8 mouse cellular contexts compared by ENCODE assay signal in the genomic region with DNA sequence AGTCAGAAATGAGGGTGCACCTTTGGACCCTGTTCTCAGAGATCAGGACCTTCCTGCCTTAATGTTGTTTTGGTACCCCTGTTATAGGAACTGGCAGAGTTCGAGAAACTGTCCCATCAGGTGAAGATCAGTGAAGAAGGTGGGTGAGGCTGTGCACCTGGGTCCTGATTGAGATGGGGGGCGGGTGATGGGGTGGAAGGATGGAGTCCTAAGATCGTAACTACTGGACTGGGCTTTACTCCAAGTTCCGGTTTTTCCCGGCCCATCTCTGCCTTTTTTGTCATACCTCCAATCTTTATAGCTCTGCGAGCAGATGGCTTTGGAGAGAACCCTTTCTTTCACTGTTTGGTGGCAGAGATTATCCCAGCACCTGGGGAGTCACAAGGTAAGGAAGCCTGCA. TPM values are rescaled to one million over a fixed set of nuclear protein-coding genes. Genes with fewer than 3 reads are reported as not detected.
DNase-seq lines count a peak whose midpoint lies in the region; ATAC-seq and TF ChIP-seq lines count a peak whose summit lies in the region.

No protein-coding gene starts in this region.

- peak overlapping the region; percentile 88 for H3K4me2 ChIP-seq in intestine, embryonic 16.5 days (ENCODE audit: low read depth, low read length)
- peak overlapping the region; percentile 76 for H3K4me2 ChIP-seq in midbrain, postnatal 0 days (ENCODE audit: low read depth, low read length, poor library complexity, severe bottlenecking)

- peak overlapping the region; percentile 85 for H3K27ac ChIP-seq in left cerebral cortex, adult 2 months
- peak overlapping the region; percentile 91 for H3K27ac ChIP-seq in embryonic facial prominence, embryonic 10.5 days (replicated peaks)
- H3K27ac ChIP-seq in intestine, embryonic 16.5 days (ENCODE audit: low read length) = no peak overlapping the region
- H3K27ac ChIP-seq in midbrain, postnatal 0 days (ENCODE audit: low read depth, low read length) = peak overlapping the region; percentile 85

- no peaks in the 10 kb centered on the region for H3K9me3 ChIP-seq in embryonic facial prominence, embryonic 10.5 days
- H3K9me3 ChIP-seq in intestine, embryonic 16.5 days (ENCODE audit: control insufficient read depth, low read length) = no peaks in the 10 kb centered on the region
- no peaks in the 10 kb centered on the region for H3K9me3 ChIP-seq in midbrain, postnatal 0 days (ENCODE audit: low read length)

- TF ChIP-seq CTCF in left cerebral cortex, adult 2 months (IDR thresholded peaks at IDR 0.05) = no peak
- TF ChIP-seq CTCF in midbrain, postnatal 0 days (IDR thresholded peaks at IDR 0.05) = no peak

- no peaks in the 10 kb centered on the region for H3K36me3 ChIP-seq in embryonic facial prominence, embryonic 10.5 days (replicated peaks)
- no peaks in the 10 kb centered on the region for H3K36me3 ChIP-seq in intestine, embryonic 16.5 days (ENCODE audit: control insufficient read depth, insufficient read depth, low read length)
- H3K36me3 ChIP-seq in midbrain, postnatal 0 days (ENCODE audit: insufficient read depth, low read length) = no peaks in the 10 kb centered on the region

- H3K4me1 ChIP-seq in embryonic facial prominence, embryonic 10.5 days = peaks cover 18% of the 10 kb centered on the region
- H3K4me1 ChIP-seq in intestine, embryonic 16.5 days (ENCODE audit: control insufficient read depth, insufficient read depth, low read length) = peaks cover 9% of the 10 kb centered on the region
- H3K4me1 ChIP-seq in midbrain, postnatal 0 days (ENCODE audit: insufficient read depth, low read length) = 0 out of 2 replicates have a peak, but pooled peaks cover 4% of the 10 kb centered on the region

- H3K4me3 ChIP-seq in left cerebral cortex, adult 2 months = peak overlapping the region; percentile 52
- H3K4me3 ChIP-seq in embryonic facial prominence, embryonic 10.5 days = peak overlapping the region; percentile 67
- H3K4me3 ChIP-seq in intestine, embryonic 16.5 days (ENCODE audit: low read length) = peak overlapping the region; percentile 69
- H3K4me3 ChIP-seq in midbrain, postnatal 0 days (ENCODE audit: low read depth, low read length) = peak overlapping the region; percentile 51

- peaks cover 5% of the 10 kb centered on the region; the same call in 1 of the 2 replicates for H3K27me3 ChIP-seq in embryonic facial prominence, embryonic 10.5 days (replicated peaks; ENCODE audit: low read depth, poor library complexity, severe bottlenecking)
- no peaks in the 10 kb centered on the region for H3K27me3 ChIP-seq in intestine, embryonic 16.5 days (replicated peaks; ENCODE audit: control insufficient read depth, insufficient read depth, low read length)
- no peaks in the 10 kb centered on the region for H3K27me3 ChIP-seq in midbrain, postnatal 0 days (ENCODE audit: insufficient read depth, low read length)

- WGBS in embryonic facial prominence, embryonic 10.5 days = 51% methylated on average over 6 of the region's 6 CpGs
- 22% methylated on average over 6 of the region's 6 CpGs for WGBS in intestine, embryonic 16.5 days
- WGBS in midbrain, postnatal 0 days = 34% methylated on average over 6 of the region's 6 CpGs

- peak overlapping the region; percentile 81 for H3K9ac ChIP-seq in intestine, embryonic 16.5 days (ENCODE audit: low read depth, low read length)
- peak overlapping the region; percentile 89 for H3K9ac ChIP-seq in midbrain, postnatal 0 days (replicated peaks; ENCODE audit: low read length, poor library complexity, severe bottlenecking)

- ATAC-seq in intestine, embryonic 16.5 days = peak; percentile 21; the same call in 1 of the 2 replicates
- ATAC-seq in midbrain, postnatal 0 days (ENCODE audit: low FRiP score) = no peak

- no peak for DNase-seq in left cerebral cortex, adult 2 months (ENCODE audit: extremely low spot score in 1 of 2, low spot score in 2 of 2)
- DNase-seq in left cerebral cortex, adult 11 months (ENCODE audit: low spot score) = no peak
- DNase-seq in embryonic facial prominence, embryonic 10.5 days (ENCODE audit: low spot score) = no peak
- DNase-seq in midbrain, postnatal 0 days (ENCODE audit: low spot score) = peak; percentile 18
- no peak for DNase-seq in thymus, postnatal 4 days
- no peak for DNase-seq in urinary bladder, postnatal 25 days (ENCODE audit: low spot score)
- no peak for DNase-seq in layer of hippocampus, adult 11-12 months (ENCODE audit: low spot score)

- intact Hi-C loops in left cerebral cortex, adult 2 months (cut with DNase I) = no loop called here

RNA-seq across cellular contexts. Expression of gene Sat2, which starts 0.6 kb away (rescaled TPM):
- total RNA-seq in left cerebral cortex, adult 2 months (2021) = 10 to 100 TPM in 1 of 2 experiments, 1 to 10 TPM in 1; 9.9 to 13.7 TPM
- polyA plus RNA-seq in embryonic facial prominence, embryonic 10.5 days (2016; fragmentation: Nextera tagmentation; extraction: Ambion mirVana) = 16.0 TPM in 2 replicates
- polyA plus RNA-seq in intestine, embryonic 16.5 days (2015; fragmentation: Nextera tagmentation; extraction: Ambion mirVana) = 15.4 and 18.1 TPM in 2 replicates
- 10.5 and 13.3 TPM in 2 replicates for total RNA-seq in midbrain, postnatal 0 days (2014; rRNA removed)
- polyA plus RNA-seq in midbrain, postnatal 0 days (2015; fragmentation: Nextera tagmentation; extraction: Ambion mirVana) = 29.6 and 29.9 TPM in 2 replicates

RNA-seq across cellular contexts. Expression of gene Shbg, which starts 4.7 kb away (rescaled TPM):
- total RNA-seq in left cerebral cortex, adult 2 months (2021) = not detected
- polyA plus RNA-seq in embryonic facial prominence, embryonic 10.5 days (2016; fragmentation: Nextera tagmentation; extraction: Ambion mirVana) = not detected in 2 replicates
- polyA plus RNA-seq in intestine, embryonic 16.5 days (2015; fragmentation: Nextera tagmentation; extraction: Ambion mirVana) = 0.10 and 0.72 TPM in 2 replicates
- not detected in 2 replicates for total RNA-seq in midbrain, postnatal 0 days (2014; rRNA removed)
- not detected in 2 replicates for polyA plus RNA-seq in midbrain, postnatal 0 days (2015; fragmentation: Nextera tagmentation; extraction: Ambion mirVana)

RNA-seq across cellular contexts. Expression of gene Fxr2, which starts 10.4 kb away (rescaled TPM):
- total RNA-seq in left cerebral cortex, adult 2 months (2021) = 100 to 1,000 TPM; 146 TPM
- 45.2 and 45.5 TPM in 2 replicates for polyA plus RNA-seq in embryonic facial prominence, embryonic 10.5 days (2016; fragmentation: Nextera tagmentation; extraction: Ambion mirVana)
- polyA plus RNA-seq in intestine, embryonic 16.5 days (2015; fragmentation: Nextera tagmentation; extraction: Ambion mirVana) = 12.1 and 12.6 TPM in 2 replicates
- 76.6 and 84.1 TPM in 2 replicates for total RNA-seq in midbrain, postnatal 0 days (2014; rRNA removed)
- 22.5 and 27.2 TPM in 2 replicates for polyA plus RNA-seq in midbrain, postnatal 0 days (2015; fragmentation: Nextera tagmentation; extraction: Ambion mirVana)

RNA-seq across cellular contexts. Expression of gene Atp1b2, which starts 16.7 kb away (rescaled TPM):
- 100 to 1,000 TPM; 411 to 429 TPM for total RNA-seq in left cerebral cortex, adult 2 months (2021)
- polyA plus RNA-seq in embryonic facial prominence, embryonic 10.5 days (2016; fragmentation: Nextera tagmentation; extraction: Ambion mirVana) = 3.2 TPM in 2 replicates
- 6.6 and 6.8 TPM in 2 replicates for polyA plus RNA-seq in intestine, embryonic 16.5 days (2015; fragmentation: Nextera tagmentation; extraction: Ambion mirVana)
- total RNA-seq in midbrain, postnatal 0 days (2014; rRNA removed) = 145 and 161 TPM in 2 replicates
- polyA plus RNA-seq in midbrain, postnatal 0 days (2015; fragmentation: Nextera tagmentation; extraction: Ambion mirVana) = 167 and 175 TPM in 2 replicates

RNA-seq across cellular contexts. Expression of gene Sox15, which starts 32.7 kb away (rescaled TPM):
- total RNA-seq in left cerebral cortex, adult 2 months (2021) = not detected
- 0.17 TPM in 1 of 2 replicates, not detected in the other for polyA plus RNA-seq in embryonic facial prominence, embryonic 10.5 days (2016; fragmentation: Nextera tagmentation; extraction: Ambion mirVana)
- not detected in 2 replicates for polyA plus RNA-seq in intestine, embryonic 16.5 days (2015; fragmentation: Nextera tagmentation; extraction: Ambion mirVana)
- total RNA-seq in midbrain, postnatal 0 days (2014; rRNA removed) = 0.27 TPM in 1 of 2 replicates, not detected in the other
- polyA plus RNA-seq in midbrain, postnatal 0 days (2015; fragmentation: Nextera tagmentation; extraction: Ambion mirVana) = 0.19 and 0.20 TPM in 2 replicates
